Mouse (Mus musculus) liver, adult 2 months (tissue): ENCODE measurements around the gene Wars2. TPM values are rescaled to one million over a fixed set of nuclear protein-coding genes. Genes with fewer than 3 reads are reported as not detected.

ENCODE experiments used
- DNase-seq: peaks from one replicate; pipeline ENCODE4 v3.0.0-alpha.2; 2011; ENCODE audit warnings: low read depth, low spot score; ENCODE audit errors: extremely low read depth
- H3K27ac ChIP-seq: fragments of 200-500 bp; replicated peaks from 2 replicates; pipeline ENCODE4 v1.5.1; 2012; ENCODE audit warnings: low read depth, mild to moderate bottlenecking, control low read depth, inconsistent platforms, low read length; ENCODE audit not compliant: insufficient read depth
- H3K27me3 ChIP-seq: fragments of 200-500 bp; 2 replicates; pipeline ENCODE4 v1.6.1; 2012; ENCODE audit warnings: mild to moderate bottlenecking, moderate library complexity, low read length, inconsistent platforms; ENCODE audit not compliant: control insufficient read depth, insufficient read depth
- H3K36me3 ChIP-seq: fragments of 200-500 bp; 2 replicates; pipeline ENCODE4 v1.6.1; 2012; ENCODE audit warnings: low read length, inconsistent platforms; ENCODE audit not compliant: control insufficient read depth, insufficient read depth
- H3K4me1 ChIP-seq: fragments of 200-500 bp; 2 replicates; pipeline ENCODE4 v1.6.1; 2011; ENCODE audit warnings: low read length; ENCODE audit not compliant: control insufficient read depth, insufficient read depth
- H3K4me3 ChIP-seq: fragments of 200-500 bp; 2 replicates; pipeline ENCODE4 v1.5.1; 2011; ENCODE audit warnings: low read depth, mild to moderate bottlenecking, control low read depth, low read length, moderate library complexity; ENCODE audit not compliant: insufficient read depth
- H3K79me2 ChIP-seq: fragments of 200-500 bp; 2 replicates; pipeline ENCODE4 v1.6.1; 2012; ENCODE audit warnings: inconsistent platforms, mild to moderate bottlenecking, low read length, moderate library complexity; ENCODE audit not compliant: control insufficient read depth, insufficient read depth
- H3K9ac ChIP-seq: fragments of 200-500 bp; 2 replicates; pipeline ENCODE4 v1.6.1; 2012; ENCODE audit warnings: low read depth, mild to moderate bottlenecking, control low read depth, inconsistent platforms, low read length
- CTCF ChIP-seq: fragments of 200-500 bp; IDR thresholded peaks from 2 replicates; pipeline ENCODE4 v1.5.1; 2011; ENCODE audit warnings: low read depth, low read length, control low read depth
- POLR2A ChIP-seq: fragments of 200-500 bp; IDR thresholded peaks from 2 replicates; pipeline ENCODE4 v1.6.1; 2011; ENCODE audit warnings: low read length, control low read depth; ENCODE audit not compliant: insufficient read depth; ENCODE audit errors: extremely low read depth
- WGBS: fragments of 180-500 bp; shearing (Covaris S2); methylation state at CpG from one replicate; pipeline ENCODE4 v1.1.7; 2018; 5-methylcytosine and 5-hydroxymethylcytosine counted together
- polyA plus RNA-seq: library from polyadenylated mRNA; depleted of rRNA; stranded (reverse); fragments of >200 nt; gene quantifications from 2 replicates; pipeline ENCODE4 v1.2.3, GENCODE M21; 2012
- total RNA-seq: library from RNA; depleted of rRNA; stranded (reverse); fragments of >200 nt; gene quantifications from 2 replicates; pipeline ENCODE4 v1.2.3, GENCODE M21; 2014

Gene Wars2
- total and polyA plus RNA-seq, 2 experiments: 2.3 to 4.1 TPM

DNA sequence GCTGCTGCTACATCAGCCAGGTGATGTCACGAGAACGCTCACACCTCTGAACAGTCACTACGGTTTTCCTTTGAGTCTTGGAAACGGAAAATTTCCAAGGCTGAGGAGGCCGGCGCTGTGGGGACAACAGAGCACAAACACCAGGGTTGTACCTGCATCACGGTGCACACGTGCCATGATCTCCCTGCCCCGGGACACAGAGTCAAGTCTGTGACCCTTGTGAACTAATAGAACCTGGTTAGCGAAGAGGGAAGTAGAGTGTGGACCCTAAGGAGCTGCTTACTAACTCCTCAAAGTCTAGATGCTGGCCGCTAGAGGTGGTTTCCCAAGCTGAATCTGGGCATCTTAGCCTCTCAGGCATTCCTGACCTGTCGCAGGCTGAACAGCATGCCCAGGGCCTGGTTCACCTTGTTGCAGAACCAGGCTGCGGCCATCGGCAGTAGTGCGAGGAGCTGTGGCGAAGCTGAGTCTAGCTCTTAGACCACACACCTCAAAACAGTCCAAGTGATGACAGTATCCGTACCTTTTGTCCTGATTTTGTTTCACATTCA is 93.5 kb downstream of the Wars2 start:
- 10% methylated on average over 17 of the region's 17 CpGs for WGBS
- no peaks in the 10 kb centered on the region for H3K36me3 ChIP-seq
- H3K27me3 ChIP-seq: peaks cover 31% of the 10 kb centered on the region; the same call in 1 of the 2 replicates
- no peaks in the 10 kb centered on the region for H3K79me2 ChIP-seq
- H3K4me1 ChIP-seq: no peaks in the 10 kb centered on the region; the same call in 1 of the 2 replicates
- TF ChIP-seq POLR2A (no peak), CTCF (no peak)
- no peak overlapping the region for H3K4me3 ChIP-seq
- no peak for DNase-seq
- no peak overlapping the region for H3K9ac ChIP-seq
- H3K27ac ChIP-seq: no peak overlapping the region

DNA sequence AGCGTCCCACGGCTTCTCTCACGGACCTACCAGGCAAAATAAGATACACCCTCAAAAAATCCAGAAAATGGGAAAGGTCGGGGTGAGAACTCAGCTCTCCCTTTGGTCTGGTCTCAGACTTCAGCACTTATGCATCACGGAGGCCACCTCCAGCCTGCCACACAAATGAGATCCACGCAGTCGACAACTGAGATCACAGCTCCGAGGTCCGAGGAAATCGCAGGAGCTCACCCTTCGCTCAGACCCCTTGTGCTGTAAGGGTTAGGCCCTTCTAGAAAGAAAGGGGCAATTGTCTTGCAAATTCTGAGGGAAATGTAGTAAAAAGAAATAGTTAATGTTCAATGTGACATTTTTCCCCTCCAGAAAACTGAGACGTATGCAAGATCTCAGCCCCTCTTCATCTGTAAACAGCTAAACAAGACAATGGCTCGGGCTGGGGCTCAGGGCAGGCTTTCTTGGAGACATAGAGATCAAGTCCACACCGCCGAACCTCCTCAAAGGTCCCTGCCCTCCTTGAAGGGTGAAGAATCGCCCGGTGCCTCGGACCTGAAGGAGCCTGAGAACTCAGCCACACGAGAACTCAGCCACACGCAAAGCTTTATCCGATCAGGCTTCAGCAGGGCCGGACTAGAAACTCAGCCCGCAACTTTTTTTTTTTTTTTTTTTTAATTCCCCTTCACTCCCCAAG is 94.4 kb downstream of the Wars2 start:
- H3K4me3 ChIP-seq: no peak overlapping the region
- no peaks in the 10 kb centered on the region; the same call in 1 of the 2 replicates for H3K4me1 ChIP-seq
- no peak overlapping the region for H3K9ac ChIP-seq
- H3K27me3 ChIP-seq: peaks cover 37% of the 10 kb centered on the region; the same call in 1 of the 2 replicates
- no peaks in the 10 kb centered on the region for H3K36me3 ChIP-seq
- no peak for DNase-seq
- no peak overlapping the region for H3K27ac ChIP-seq
- H3K79me2 ChIP-seq: no peaks in the 10 kb centered on the region
- 5% methylated on average over 23 of the region's 23 CpGs for WGBS
- no peak for TF ChIP-seq POLR2A

DNA sequence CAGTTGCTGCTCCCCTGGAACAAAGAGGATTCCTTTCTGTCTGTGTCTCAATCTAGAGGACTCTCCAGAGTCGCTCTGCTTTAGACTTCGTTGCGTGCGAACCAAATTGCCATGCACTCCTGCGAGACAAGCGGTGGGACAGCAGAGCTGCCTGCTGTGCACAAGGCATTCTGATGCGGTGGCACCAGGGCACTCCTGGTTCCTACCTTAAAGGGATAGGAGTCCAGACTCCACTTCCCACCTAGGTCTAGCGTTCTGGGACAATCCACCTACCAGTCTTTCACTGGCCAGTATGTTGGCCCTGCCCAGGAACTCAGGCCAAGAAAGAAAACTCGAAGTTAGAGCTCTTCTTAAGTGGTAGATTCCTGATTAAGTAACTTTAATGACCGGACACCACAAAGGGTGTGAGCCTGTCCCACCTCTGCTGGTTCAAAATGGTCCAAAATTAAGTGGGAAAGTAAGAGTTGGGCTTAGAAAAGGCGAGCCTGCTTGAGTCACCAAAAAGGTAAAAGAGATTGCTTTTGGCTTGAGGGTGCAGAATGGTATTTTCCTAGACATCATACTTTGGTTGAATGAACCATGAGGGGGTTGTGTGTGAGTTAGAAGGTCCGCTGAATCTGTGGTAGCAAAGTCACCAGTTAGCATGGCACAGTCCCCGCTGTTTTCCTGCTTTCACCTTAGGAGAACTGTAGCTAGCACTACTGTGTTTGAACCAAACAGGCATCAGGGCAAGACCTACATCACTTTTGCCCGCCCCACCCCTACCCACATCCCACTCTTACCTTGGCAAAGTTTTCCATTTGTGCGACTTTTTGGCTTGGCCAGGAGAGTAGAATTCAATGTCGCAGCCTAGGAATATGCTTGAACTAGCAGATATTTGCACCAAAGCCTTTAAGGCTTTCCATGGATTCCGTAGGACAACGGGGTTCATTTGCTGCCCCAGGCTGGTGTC is 95.2 kb downstream of the Wars2 start:
- Histone ChIP-seq H3K27ac (no peak overlapping the region), H3K79me2 (no peaks in the 10 kb centered on the region), H3K9ac (no peak overlapping the region), H3K4me3 (no peak overlapping the region), H3K36me3 (no peaks in the 10 kb centered on the region), H3K27me3 (peaks cover 41% of the 10 kb centered on the region; the same call in 1 of the 2 replicates), H3K4me1 (peaks cover 2% of the 10 kb centered on the region; the same call in 1 of the 2 replicates)
- TF ChIP-seq POLR2A (no peak), CTCF (no peak)
- DNase-seq: no peak
- WGBS: 6% methylated on average over 18 of the region's 18 CpGs

DNA sequence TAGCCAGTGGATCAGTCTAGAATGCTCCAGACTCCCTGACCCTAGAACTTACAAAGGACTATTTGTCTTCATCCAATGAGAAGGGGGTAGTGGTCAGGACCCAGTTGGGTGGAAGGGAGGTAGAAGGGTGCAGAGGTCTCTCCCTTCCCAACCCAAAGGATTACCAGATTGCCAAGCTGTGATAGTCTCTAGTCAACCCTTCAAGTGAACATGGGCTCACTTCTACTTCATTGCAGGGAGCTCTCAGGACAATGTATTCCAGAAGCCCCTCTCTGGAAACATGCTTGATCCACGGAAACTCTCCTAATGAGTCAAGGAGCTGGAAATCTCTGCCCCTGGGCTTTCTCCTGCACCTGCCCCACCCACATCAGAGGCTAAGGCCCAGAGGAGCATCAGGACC is 97.8 kb downstream of the Wars2 start:
- WGBS: 10% methylated on average over 1 of the region's 1 CpGs
- no peak for TF ChIP-seq CTCF
- TF ChIP-seq POLR2A: no peak
- H3K4me3 ChIP-seq: no peak overlapping the region
- H3K4me1 ChIP-seq: peaks cover 2% of the 10 kb centered on the region; the same call in 1 of the 2 replicates
- no peaks in the 10 kb centered on the region for H3K79me2 ChIP-seq
- no peak for DNase-seq
- H3K27me3 ChIP-seq: peaks cover 49% of the 10 kb centered on the region; the same call in 1 of the 2 replicates
- no peak overlapping the region for H3K9ac ChIP-seq
- H3K27ac ChIP-seq: no peak overlapping the region
- no peaks in the 10 kb centered on the region for H3K36me3 ChIP-seq

DNA sequence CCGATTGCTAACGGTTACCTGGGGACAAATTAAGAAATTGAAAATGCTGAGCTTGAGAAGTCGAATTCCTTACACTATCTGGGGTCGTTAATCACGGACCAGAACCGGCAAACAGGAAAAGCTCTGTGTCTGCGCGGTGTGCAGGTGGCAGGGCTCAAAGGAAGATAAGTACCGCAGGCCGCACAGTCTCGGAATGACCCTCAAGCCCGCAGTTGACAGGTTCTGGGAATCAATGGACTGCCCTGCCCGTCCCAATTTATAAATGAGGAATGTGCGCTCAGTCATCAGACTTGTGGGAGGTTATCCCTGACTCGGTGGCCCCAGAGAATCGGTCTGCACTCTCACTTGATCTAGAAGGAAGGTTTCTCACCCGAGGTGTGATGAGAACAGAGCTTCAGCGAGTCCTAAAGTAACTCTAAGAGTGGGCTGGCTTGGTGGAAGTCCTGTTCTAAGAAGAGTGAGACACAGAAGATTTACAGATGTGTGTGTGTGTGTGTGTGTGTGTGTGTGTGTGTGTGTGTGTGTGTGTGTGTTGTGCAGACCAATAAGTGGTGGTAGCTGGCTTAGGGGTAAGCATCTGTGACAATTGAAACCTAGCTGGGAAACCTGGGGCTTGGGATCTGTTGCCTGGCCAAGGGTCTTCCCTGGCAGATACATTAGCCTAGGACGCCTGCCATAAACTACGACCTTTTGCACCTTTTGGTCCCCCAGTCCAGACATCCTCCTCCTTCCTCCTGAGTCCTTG is 98.6 kb downstream of the Wars2 start:
- no peak overlapping the region for H3K9ac ChIP-seq
- no peak for DNase-seq

More for the DNA sequence above, 98.6 kb downstream of the Wars2 start:
- Histone ChIP-seq H3K79me2 (no peaks in the 10 kb centered on the region), H3K4me3 (no peak overlapping the region), H3K4me1 (peaks cover 2% of the 10 kb centered on the region; the same call in 1 of the 2 replicates), H3K27me3 (peaks cover 45% of the 10 kb centered on the region; the same call in 1 of the 2 replicates), H3K36me3 (no peaks in the 10 kb centered on the region), H3K27ac (no peak overlapping the region)
- TF ChIP-seq CTCF (no peak), POLR2A (no peak)
- WGBS: 4% methylated on average over 20 of the region's 20 CpGs
